Mouse (Mus musculus) urinary bladder, postnatal 36 days (tissue): ENCODE results near the gene Samm50.
"Not testable (repeated sequence)": the region's sequence is repeated elsewhere in the genome, so short reads cannot be mapped to it uniquely, and the experiment has no call there.

Source experiments
- DNase-seq, 2 experiments: peaks; one replicate each; pipeline ENCODE4 v3.0.0; 2022; ENCODE audit warnings: low spot score in 2 of 2, mixed read lengths in 1 of 2

Samm50 gene

DNA sequence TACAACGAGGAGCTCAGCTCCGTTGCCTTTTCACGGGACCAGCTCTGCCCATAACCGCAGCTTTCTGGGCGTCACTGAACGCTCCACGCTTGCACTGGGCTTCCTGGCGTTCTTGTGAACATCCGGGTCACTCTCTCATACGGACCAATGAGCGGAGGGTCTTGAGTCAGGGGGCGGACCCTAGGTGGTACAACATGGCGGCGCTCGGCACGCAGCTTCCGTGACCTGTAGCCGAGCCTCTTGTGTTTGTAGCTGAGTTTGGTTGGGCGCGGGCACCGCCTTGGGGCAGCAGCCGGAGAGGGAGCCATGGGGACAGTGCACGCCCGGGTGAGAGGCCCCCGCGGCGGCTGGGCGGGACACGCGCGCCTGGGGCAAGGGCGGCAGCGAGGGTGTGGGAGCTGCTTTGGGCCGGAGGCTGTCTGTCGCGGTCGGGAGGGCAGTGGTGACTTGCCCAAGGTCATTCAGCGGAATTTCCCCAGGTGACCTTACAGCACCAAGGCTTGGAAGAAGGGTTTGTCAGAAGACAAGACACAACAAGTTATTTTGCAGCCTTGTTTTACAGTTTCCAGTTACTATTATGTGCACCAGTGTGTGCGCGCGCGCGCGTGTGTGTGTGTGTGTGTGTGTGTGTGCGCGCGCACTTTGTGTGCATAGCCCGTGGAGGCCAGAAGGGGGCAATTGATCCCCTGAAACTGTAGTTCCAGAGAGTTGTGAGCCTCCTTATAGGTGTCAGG is at the start of gene Samm50:
Samm50 (plus strand) TSS at position 184 of the 734 bp plus-strand sequence.
- peak; percentile 81 to 90 for DNase-seq

DNA sequence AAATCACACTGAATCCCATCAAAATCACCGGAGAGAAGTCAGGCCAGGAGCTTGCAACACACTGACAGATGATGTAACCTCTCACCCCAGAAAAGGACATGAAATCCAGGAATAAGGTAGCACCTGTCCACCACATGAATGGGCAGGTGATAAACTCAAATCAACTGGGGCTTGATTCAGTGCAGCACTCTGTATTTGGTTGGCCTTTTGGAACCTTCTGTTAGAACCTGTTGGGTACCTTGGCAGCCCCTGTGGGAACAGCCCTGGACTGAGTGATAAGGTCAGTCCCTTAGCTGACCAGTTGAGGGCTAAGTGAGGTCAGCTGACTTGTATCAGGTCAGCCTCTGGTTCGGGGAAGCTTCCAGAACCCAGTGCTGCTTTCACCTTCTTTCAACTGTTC is 35.9 kb upstream of the Samm50 start:
- DNase-seq, result no peak

DNA sequence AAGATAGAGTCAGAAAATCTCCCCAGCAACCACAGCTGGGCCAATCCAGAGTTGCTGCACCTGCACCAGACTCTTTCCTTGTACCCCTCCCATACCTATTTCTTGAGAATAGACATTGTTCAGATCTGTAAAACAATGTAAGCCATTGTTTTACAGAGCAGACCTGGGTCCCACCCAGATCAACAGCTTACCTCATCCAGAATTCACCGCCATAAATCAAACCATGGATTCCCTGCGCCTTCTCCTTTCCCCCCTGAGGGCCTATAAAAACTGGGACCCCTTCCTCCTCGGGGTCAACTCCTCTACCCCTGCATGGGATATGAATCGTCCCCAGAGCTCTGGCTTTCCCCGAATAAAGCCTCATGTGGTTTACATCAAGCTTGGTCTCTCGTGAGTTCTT is 34.5 kb upstream of the Samm50 start:
- DNase-seq, result not testable (repeated sequence)

DNA sequence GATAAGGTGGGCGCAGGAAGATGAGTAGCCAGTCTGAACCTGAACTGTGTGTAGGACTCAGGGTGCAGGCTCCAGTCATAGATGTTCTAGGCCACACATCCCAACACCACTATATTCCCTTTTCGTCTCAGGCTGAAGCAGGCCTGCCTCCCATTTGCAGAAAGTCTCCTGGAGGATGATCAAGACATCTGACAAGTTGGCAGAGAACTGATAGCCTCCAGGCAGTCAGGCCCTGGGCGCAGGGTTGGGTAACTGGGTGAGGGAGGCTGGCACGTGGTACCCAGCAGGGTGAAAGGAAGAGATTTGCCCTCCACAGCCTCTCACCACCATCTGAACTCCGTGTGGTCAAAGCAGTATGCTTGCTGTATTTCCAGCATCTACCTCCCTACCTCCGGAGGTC is 30.2 kb upstream of the Samm50 start:
- DNase-seq, result peak in 1 of 2 experiments; percentile 20

DNA sequence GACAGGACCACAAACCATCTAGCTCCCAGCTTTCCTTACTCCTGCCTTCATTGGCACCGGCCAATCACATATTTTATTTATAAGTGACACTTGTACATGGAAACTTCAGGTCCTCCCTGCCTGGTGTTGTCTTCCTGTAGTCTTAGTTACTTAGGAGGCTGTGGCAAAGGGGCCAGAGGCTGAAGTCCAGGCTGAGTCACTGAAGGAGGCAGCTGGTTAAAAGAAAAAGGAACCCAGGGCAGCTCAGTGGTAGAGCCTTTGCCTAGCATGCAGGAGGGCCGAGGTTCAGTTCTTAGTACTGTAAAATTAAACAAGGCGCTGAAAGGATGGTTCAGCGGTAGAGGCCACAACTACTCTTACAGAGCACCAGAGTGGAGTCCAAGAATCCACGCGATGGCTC is 25.2 kb upstream of the Samm50 start:
- DNase-seq, result no peak

DNA sequence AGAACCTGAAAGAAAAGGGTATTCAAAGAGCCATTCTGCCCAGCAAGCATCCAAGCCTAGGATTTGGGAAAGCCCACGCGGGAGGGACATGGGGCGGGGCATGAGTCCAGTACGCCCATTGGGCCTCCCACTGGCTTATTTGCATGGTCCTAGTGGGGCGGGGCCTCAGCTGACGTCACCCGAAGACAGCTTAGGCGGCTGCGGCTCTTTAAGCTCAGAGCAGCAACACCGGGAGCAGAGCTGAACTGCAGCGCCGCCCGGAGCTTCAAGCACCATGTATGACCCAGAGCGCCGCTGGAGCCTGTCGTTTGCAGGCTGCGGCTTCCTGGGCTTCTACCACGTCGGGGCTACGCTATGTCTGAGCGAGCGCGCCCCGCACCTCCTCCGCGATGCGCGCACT is 24.4 kb upstream of the Samm50 start, which contains the start of gene Pnpla3:
Pnpla3 (plus strand) TSS at position 238 of the 400 bp plus-strand sequence.
- DNase-seq, result peak; percentile 86 to 94

DNA sequence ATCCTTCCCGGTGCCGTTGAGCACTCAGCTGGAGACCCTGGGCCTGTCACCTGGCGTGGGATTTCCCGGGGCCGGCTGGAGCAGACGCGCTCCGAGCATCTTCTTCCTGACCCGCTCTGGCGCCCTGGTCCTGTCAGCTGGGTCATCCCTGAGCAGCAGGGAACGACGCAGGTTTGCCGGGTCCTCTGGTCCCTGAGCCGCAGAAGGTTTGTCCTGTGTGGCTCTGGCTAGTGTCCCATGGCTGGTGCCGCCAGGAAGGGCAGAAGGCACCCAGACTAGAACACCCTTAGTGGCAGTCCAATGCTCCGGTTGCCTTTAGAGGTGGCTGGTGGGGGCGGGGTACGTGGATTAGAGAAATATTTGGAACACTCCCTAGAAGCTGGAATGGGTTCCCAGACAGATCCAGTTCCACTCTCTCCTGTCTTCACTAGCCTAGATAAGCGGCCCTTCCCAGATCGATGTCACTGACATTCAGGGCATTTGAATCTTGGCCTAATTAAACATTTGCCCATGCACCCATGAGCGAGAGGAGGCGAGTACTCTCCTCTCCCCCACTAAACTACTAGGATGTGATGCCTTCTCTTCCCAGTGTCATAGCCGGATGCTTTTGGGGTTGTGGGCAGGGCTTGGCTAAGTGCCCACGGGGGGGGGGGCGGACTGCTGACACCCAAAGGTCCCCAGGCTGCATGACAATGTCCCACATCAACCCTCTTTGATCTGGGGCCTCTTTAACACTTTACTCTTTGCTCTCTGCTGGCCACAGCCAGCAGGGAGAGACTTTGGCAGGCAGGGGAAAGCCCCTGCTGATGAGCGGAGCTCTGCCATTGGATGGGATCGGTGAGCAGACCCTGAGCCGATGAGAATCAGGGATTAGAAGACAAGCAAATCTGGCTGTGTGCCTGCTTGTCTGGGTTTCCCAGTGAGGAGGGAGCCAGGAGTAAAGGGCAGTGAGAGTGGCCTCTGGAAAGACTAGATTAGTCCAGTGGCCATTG is 23.6 kb upstream of the Samm50 start:
- peak; percentile 3 to 15 for DNase-seq

DNA sequence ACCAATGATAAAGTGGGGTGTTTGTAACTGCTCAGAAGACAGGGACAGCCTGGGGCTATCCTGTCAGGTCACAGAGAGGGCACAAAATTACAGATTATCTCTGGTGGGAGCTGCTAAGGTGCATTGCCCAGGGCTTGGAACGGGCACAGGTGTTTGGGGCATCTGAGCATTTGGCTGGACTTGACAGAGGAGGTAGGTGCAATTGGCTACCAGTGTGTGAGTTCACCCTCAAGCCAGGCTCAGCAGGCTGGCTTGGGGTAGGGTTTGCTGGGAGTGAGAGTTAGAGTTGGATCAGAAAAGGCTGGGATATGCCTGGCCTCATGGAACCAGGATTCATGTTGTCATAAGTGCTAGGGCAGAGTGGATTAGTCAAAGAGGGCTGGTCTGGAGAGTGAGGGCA is 22.5 kb upstream of the Samm50 start:
- DNase-seq, result no peak

DNA sequence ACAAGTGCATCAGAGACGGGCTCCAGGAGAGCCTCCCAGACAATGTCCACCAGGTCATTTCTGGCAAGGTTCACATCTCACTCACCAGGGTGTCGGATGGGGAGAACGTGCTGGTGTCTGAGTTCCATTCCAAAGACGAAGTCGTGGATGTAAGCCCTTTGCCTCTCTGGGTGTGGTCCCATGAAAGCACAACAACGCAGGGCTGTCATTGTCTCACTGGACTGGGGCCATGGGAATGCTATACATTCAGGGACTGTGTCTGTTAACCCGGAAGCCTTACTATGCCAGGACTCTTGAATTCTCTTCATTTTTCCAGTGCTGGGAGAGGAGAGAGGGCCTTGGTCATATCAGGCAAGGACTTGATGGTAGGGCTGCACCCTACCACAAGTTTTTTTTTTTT is 20.9 kb upstream of the Samm50 start:
- DNase-seq, result no peak

DNA sequence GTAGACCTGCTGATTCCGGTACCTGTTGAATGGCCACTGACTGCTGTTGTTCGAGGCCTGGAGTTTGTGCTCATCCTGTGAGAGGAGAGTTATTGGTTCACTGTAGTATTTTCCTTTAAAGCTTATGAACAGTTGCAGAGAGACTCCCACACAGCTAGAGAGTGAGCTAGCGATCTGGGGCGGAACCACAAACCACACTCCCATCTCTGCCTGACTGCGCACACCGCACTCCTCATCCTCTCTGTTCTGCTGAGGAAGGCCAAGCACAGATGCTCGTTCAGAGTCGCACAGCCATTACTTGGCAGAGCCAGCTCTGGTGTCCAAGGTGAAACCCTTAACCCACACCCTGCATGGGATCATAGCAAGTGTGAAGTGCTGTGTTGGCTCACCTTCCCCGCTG is 13.3 kb upstream of the Samm50 start:
- no peak for DNase-seq

DNA sequence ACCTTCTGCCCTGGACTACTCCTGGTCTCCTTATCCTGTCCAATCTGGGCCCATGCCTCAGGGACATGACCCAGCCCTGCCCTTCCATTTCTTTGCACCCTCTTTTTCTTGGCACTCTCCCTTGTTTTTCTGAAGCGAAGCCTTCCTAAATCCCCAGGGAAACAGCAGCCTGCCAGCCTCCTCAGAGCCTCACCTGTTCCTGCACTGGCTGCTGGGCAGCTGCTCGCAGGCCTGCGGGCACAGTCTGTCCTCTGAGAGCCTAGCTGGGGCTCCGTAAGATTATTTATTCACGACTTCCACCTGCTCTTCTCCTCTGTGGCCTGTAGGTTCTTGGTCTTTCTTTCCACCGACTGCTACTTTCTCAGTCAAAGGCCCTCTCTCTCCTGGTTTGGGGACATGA is 10.0 kb upstream of the Samm50 start:
- DNase-seq, result no peak

DNA sequence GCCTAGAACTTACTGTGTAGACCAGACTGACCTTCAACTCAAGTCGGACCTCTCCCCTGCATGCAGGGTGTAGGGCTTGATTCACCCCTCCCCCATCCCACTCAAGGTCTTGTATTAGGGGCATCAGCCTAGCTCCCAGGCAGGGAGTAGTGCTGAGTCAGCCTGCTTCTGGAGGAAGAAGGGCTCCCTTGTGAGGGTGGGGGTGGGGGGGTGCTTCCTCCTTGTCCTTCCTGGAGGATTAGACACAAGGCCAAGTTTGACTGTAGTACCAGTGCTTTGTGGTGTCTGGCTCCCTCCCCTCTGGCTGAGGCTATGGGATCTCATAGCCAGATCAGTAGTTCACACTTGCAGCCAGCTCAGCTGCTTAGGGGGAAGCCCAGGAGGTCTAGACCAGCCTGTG is 8.1 kb upstream of the Samm50 start:
- no peak for DNase-seq

DNA sequence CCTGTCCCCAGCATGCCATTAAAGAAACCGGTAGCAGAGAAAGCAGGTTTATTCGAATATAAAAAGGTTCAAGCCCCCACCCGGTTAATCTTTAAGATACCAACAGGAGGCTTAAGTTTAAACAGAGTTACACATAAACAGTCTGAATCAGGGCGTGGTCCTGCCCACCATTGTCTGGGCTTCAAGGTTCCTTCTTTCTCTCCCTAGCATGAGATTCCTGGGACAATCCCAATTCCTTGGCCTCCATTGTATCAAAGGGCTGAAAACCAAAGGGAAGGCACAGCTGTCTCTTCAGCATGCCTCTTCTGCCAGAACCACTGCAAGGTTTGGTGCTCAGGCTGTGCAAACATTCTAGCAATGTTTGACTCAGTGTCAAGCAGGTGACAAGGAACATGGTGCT is 5.8 kb upstream of the Samm50 start:
- DNase-seq, result no peak

DNA sequence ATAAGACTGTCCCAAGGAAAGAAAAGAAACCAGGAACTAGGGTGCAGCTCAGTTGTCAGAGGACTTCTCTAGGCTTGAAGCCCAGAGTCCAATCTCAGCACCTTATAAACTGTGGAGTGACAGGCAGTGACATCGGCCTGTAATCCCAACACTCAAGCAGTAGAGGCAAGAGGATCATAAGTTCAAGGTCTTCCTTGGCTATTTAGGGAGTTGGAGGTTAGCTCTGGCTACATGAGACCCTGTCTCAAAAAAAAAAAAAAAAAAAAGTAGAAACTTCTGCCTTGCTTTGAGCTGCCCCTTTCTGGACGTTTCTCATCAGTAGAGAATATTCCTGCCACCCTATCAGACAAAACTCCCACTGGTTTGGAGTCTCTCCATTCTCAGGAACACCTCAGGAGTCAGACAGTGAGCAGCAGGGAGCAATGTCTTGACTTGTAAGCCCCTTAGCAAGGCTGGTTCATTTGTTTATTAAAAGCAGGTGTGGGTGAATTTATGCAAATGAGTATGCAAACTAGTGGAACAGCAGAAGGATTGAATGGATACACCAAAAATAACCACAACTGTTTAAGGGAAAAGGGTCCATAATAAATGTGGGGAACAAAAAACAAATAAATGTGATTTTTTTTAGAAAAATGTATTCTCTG is 3.0 kb upstream of the Samm50 start:
- no peak for DNase-seq

DNA sequence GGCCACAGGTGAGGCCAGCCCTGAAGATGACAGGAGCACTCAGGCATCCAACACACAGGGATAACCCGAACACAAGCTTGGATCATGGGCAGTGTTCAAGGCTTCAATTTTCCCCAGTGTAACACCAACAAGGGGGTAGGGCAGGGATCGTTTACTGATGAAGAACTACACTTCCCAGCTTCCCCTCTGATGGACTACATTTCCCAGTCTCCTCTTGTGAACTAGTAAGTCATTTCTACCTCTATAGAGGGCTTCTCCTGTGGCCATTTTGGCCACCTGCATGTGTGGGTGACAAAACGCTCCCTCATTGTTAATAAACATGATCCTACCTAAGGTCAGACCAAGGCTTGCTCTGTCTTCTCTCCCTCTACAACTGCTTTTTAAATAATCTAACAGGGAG is 2.2 kb upstream of the Samm50 start:
- no peak for DNase-seq

DNA sequence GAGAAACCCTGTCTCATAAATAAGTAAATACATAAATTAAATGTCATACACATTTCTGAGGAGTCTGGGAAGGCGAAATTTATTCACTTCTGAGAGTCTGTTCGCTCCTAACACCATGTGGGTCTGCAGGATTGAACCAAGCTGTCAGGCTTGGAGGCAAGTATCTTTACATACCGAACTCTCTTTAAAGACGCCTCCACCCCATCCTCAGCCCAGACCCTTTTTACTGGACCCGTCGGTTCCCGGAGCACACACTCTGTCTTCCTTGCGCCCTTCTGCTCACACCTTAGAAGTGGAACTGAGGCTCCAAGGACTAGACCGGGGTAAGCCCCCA is 350 bp upstream of the Samm50 start:
- no peak for DNase-seq

DNA sequence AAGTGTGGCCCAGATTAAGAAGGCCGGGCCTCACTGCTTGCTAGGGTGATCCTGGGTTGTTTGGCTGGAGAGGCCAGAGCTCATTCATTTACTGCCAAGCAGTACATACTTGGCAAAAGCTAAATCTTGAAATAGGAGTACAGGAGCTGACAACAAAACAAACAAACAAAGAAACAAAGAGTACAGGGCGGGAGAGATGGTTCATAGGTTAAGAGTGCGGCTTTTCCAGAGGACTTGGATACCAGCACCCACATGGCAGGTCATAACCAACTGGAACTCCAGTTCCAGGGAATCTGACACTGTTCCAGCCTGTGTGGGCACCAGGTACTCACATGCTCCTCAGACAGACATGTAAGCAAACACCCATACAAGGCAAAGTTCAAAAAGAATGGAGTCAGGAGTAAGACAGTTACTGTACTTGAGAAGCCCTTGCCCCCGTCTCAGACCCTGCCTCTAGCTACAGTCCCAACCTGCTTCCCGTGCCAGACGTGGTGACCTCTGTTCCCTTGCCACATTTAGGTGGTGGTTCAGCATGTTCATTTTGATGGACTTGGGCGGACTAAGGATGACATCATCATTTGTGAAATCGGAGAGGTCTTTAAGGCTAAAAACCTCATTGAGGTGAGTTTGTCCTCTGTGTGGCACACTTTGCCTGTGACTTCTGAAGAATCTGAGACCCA is 4.6 kb downstream of the Samm50 start:
- DNase-seq, result no peak

DNA sequence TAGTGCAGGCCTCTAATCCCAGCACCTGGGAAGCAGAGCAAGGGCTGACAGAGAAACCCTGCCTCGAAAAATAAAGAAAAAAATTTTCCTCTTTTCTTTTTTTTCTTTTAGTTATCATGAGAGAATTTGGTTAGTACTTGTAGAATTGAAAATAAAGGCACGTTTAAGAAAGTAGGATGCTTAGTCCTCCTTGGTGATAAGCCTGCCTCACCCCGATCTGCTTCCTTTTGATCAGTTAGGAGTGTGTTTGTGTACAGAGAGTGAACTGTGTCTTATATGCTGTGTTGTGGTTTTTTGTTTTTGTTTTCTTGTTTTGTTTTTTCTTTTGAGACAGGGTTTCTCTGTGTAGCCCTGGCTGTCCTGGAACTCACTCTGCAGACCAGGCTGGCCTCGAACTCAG is 15.3 kb downstream of the Samm50 start:
- no peak for DNase-seq

DNA sequence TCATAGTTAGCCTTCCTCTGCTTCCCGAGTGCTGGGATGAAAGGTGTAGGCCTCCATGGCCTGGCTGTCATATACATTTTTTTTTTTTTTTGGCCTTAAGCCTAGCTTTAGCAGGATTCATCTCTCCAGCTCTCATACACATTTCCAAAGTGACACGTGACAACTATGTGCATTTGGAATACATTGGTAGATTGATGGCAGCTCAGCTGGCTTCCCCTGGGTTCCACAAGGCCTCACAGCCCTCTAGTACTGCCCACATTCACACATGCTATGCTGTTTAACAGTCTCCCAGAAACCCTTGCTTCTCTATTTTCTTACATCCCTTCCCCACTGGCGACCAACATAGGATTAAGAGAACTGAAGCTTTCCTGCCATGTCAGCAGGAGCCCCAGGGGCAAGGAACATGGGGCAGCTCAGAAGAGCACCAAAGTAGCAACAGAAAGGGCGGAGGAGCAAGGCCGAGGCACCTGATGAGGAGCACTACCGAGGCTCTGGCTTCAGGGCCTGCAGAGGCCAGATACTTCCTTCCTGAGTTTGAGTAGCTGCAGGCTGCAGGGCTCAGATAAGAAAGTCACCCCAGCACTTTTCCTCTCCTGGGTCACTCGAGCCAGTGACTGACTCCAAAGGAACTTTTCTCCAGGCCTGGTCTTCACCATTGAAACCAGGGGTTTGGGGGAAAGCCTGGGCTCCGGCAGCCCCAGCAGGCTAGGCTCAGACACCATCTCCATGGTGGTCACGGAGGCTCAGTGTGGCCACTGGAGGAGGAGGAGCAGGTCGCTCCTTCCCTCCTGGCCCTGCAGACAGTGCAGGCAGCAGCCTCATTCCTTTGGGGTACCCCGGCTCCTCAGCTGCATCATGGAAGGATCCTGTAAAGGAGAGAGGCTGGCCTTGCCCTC is 17.7 kb downstream of the Samm50 start:
- DNase-seq, result no peak

DNA sequence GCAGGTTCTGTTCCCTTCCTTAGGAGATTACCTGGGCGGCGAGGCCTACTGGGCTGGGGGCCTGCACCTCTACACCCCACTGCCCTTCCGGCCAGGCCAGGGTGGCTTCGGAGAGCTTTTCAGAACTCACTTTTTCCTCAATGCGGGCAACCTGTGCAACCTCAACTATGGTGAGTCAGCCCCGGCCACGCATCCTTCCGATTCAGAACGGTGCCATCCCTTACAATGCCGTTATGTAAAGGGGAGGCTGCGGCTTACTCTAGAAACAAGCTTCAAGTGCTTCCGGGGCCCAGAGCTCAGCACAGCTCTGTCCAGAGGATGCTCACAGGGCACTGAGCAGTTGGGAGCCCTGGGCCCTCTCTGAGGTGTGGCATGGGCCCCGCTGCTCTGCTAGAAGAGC is 18.4 kb downstream of the Samm50 start:
- no peak for DNase-seq

DNA sequence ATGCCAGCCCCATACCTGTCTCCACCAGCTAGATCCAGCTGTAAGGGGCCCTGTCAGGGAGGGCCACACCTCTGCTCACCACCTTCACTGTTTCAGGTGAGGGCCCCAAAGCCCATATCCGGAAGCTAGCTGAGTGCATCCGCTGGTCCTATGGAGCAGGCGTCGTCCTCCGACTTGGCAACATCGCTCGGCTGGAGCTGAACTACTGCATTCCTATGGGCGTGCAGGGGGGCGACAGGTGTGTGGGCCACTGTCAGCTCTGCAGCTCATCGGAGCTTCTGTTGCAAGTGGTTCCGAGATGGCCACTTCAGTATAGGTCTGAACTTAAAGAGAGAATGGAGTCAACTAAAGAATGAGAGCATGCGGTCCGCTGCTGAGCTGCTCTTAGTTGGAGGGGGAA is 18.9 kb downstream of the Samm50 start:
- no peak for DNase-seq
